Mouse (Mus musculus) olfactory bulb, adult 2 months (tissue): ENCODE results near the gene Prss23.

ENCODE experiments used
- CTCF ChIP-seq: fragments of 200-500 bp; IDR thresholded peaks from 2 replicates; pipeline ENCODE4 v1.5.1; 2012; ENCODE audit warnings: low read depth, mild to moderate bottlenecking, low read length, moderate library complexity; ENCODE audit not compliant: insufficient read depth
- POLR2A ChIP-seq: fragments of 200-500 bp; IDR thresholded peaks from 2 replicates; pipeline ENCODE4 v1.6.1; 2012; ENCODE audit warnings: mild to moderate bottlenecking, low read depth, low read length, moderate library complexity; ENCODE audit not compliant: insufficient read depth

DNA sequence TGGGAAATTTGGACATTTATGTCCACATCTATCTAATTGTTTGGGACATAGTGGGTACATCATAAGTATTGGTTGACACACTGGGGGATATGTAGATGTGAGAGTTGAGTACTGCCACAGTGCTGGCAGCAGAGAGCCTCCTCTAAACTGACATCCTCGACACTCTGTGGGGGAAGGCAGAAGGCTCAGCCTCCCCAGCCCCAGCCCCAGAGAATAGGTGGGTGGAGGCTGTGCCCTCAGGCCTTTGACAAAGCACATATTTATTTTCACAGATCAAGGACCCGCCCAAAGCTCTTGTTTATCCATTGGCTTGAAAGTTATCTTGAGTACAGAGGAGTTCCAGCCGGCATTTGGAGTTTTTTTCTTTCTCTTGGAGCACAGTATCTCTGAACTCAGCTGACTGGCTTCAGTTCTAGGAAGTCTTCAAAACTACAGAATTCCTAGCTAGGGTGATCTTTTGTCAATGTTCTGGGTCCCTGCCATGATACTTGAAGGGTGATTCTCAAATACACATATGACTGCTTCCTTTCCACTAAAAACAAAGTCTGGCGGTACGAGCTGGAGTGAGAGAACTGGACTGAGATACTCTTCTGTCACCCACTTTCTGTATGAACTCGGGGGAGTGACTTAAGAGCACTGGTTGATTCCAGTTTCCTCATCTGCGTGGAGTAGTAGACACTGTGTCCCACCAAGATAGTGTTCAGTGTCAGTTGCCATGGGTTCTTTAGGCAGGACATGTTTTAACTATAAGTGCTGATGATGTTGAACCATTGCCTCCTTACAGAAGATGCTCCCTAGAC is 43.0 kb downstream of the Prss23 start:
- TF ChIP-seq CTCF, result no peak
- no peak for TF ChIP-seq POLR2A
